Mouse (Mus musculus): ENCODE results near the gene Gm20683.

DNA sequence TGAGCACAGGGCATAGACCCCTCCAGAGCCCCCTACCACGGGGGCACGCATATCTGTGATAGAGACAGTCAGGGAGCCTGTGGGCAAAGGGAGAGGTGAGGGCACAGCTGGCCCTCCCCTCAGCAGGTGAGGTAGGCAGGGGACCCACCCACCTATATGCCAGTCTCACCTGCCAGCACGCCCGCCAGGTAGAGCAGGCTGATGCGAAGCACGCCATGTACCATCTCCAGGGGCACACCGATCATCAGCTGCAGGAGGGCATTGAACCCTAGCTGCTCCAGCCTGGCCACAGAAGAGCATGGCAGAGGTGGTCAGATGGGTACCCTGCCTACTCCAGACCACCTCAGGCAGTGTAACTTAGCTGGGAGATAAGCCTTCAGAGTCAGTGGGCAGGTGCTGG, 6.3 kb downstream of the Gm20683 start:
- no peak for TF ChIP-seq CTCF (IDR thresholded peaks at IDR 0.05)
- no peak for TF ChIP-seq EP300 (IDR thresholded peaks at IDR 0.05)

Data from lung, postnatal 0 days (tissue).